Mouse (Mus musculus) kidney, postnatal 4 days (tissue): ENCODE data around the gene Odf3b.
A peak's percentile ranks its signal among the peaks of the same experiment; 100 is the strongest.

Experiments used
- DNase-seq, 2 experiments: peaks; one replicate each; pipeline ENCODE4 v3.0.0; 2021; ENCODE audit warnings: mixed read lengths in 2 of 2

Gene Odf3b

DNA sequence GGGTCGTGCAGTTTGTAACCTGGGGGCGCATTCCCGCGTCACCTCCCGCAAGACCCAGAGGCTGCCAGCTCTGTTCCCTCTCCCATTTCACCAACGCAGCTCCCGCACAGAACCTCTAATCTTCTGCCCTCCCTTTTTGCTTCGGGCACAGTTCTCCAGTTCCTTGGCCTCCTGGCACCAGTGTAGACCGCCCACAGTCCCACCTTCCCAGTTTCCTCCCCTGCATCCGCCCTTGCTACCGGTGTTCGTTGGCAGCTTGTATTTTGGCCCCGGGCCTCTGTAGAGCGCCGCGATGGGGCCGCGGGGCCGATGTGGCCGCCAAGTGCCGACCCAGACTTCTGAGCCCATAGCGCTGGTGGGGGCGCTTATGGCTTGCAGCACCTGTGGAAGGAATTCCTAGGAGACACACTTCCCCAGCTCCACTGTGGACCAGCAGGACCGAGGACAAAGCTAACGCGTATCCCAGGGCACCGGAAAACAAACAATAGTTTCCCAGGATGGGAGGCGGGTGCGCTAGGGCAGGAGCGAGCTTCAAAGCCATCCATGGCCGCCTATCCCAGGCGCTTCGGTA lies at the start of gene Odf3b:
Gene Odf3b, minus strand, starts transcription at position 452 of the 571 bp plus-strand sequence.
- DNase-seq = peak; percentile 43 to 58

DNA sequence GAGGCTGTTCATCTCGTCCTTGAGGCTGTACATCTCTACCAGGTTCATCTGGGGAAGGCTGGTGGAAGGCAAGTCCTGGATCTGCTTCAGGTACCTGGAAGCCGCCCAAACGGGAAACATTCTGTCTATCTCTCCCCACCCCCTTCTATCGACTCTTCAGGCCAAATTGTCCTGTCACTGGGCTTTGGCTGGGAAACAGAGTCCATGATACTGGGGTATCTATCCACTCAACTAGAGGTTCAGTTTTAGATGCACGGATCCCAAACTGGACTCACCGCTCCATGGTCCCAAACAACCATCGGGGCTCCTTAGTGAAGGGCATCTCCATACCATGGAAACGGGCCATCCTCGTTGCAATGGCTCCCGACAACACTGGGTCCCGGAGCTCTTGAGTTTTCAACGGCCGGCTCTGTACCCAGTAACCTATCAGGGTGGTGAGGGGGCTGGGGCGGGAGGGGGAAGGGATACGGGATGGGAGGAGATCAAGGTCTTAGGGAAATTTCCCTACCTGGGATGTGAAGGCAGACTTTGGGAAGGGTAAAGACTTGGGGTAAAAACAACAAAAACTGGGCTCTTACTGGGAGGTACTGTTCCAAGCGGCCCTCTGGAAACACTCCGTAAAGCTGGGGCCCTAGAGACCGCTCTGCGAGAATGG lies 49.2 kb upstream of the Odf3b start:
- no peak for DNase-seq

GRCm38 (mm10) chr15:89426716-89427115 lies 47.6 kb upstream of the Odf3b start:
- DNase-seq = no peak

- peak; percentile 41 to 44 for DNase-seq
Measured at GRCm38 (mm10) chr15:89425711-89426121, 46.6 kb upstream of the Odf3b start, which contains the start of gene Cpt1b. Gene Cpt1b (minus strand): TSS chr15:89425863.

DNA sequence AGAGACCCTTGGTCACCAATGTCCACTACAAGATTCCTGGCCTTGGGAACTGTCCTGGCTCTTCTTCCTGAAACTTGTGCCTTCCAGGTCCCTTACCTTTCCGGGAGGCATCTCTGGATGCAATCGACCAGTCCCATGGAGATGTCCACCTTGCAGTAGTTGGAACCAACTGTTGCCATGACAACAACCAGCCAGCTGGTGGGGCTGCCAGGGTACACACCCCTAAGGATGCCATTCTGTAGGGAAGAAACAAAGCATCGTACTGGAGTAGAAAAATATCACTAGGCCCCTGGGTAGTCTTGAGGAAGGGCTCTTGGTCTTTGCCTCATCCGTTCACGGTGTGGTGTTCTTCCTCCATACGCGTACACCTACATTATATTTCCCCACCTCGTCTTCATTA lies 45.5 kb upstream of the Odf3b start:
- DNase-seq = no peak

GRCm38 (mm10) chr15:89421938-89422337 lies 42.9 kb upstream of the Odf3b start:
- no peak for DNase-seq

GRCm38 (mm10) chr15:89415282-89415681 lies 36.2 kb upstream of the Odf3b start:
- DNase-seq = no peak

- no peak for DNase-seq
Measured at GRCm38 (mm10) chr15:89410118-89410517, 31.0 kb upstream of the Odf3b start, which contains the start of gene Syce3. Gene Syce3 (minus strand): TSS chr15:89410503.

GRCm38 (mm10) chr15:89406691-89407090 lies 27.6 kb upstream of the Odf3b start:
- DNase-seq = no peak

- DNase-seq = no peak
Measured at GRCm38 (mm10) chr15:89404831-89405623, 25.9 kb upstream of the Odf3b start.

GRCm38 (mm10) chr15:89402471-89402870 lies 23.4 kb upstream of the Odf3b start:
- DNase-seq = no peak

DNA sequence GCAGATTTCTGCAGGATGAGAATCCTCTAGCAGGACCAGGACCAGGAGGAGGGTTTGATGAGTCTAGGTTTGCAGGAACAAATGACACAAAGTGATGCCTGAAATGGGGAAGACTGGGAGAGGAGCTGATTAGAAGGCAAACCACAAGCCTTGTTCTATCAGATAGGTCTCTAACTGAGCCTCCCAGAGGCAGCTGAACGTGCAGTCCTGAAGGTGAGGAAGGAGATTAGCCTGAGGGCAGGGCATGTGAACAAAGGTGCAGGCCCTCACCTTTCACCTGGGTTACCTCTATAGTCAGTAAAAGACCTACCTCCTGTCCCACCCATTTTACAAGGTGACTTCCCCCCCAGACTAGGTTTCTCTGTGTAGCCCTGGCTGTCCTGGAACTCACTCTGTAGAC lies 20.6 kb upstream of the Odf3b start:
- DNase-seq = no peak

GRCm38 (mm10) chr15:89398146-89398545 lies 19.1 kb upstream of the Odf3b start:
- no peak for DNase-seq

GRCm38 (mm10) chr15:89396883-89397282 lies 17.8 kb upstream of the Odf3b start:
- DNase-seq = no peak

- no peak for DNase-seq
Measured at GRCm38 (mm10) chr15:89390081-89390480, 11.0 kb upstream of the Odf3b start.

GRCm38 (mm10) chr15:89387127-89387526 lies 8.0 kb upstream of the Odf3b start:
- DNase-seq = no peak

DNA sequence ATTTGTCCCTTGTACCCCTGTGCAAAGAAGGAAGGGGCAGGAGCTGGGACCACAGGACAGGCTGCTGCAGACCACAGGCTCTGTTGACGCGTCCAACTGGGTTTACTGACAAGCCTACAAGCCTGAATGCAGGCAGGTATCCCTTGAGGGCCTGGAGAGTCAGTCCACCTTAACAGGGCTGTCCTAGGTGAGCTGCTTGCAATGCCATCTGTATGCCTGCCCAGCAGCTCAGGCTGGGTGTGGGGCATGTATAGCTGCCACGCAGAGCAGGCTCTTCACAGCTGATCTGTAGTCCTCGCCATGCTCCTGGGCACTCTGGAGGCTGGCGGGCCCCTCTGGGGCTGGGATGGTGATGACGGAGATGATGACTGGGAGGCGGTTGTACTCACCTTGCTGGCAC lies 5.5 kb upstream of the Odf3b start, which contains the start of gene Klhdc7b:
Gene Klhdc7b, plus strand, starts transcription at position 301 of the 400 bp plus-strand sequence.
- no peak for DNase-seq

GRCm38 (mm10) chr15:89379429-89379828 lies 347 bp upstream of the Odf3b start:
- peak; percentile 41 to 42 for DNase-seq

DNA sequence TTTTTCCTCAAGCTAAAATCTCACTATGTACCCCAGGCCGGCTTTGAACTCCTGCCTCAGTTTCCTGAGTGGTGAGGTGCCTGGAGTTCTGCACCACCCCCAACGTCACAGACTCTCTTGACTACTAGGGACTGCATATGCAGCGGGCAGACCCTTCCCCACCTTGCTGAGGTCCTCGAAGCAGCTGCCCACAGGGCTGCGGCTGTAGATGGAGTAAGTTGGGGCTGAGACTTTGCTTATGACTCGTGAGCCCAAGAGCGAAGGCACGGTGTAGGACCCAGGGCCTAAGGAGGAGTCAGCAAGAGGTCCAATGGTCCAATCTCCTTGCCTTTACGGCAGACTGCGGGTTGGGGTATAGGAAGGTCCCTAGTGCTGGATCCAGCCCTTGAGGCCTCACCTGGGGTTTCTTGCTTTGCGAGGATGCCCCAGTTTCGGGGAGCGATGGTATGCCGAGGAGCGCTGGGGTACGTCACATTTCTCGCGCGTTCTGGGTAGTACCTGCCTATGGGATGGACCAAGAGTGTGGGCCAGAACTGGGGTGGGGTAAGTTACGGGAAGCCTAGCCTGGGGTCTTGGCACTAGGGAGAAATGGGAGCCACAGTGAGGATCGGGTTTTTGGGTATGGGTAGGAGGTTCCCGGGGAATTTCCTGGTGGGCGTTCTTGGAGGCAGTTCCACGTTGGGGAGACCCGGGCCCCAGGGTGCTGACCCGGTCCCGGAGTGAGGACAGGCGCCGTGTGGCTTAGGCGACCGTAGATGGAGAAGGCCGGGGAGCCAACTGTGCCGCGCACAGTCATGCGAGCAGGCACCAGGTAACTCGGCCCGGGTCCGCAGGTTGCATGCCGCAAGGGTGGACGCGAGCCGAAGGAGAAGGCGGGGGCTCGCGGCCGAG lies 899 bp downstream of the Odf3b start:
- peak in 1 of 2 experiments; percentile 44 for DNase-seq

GRCm38 (mm10) chr15:89377362-89377761 lies 1.7 kb downstream of the Odf3b start:
- DNase-seq = no peak

- DNase-seq = no peak
Measured at GRCm38 (mm10) chr15:89376957-89377356, 2.1 kb downstream of the Odf3b start, which contains the start of gene Tymp. Gene Tymp (minus strand): TSS chr15:89377039.

GRCm38 (mm10) chr15:89376040-89376439 lies 3.0 kb downstream of the Odf3b start:
- no peak for DNase-seq
